Mouse (Mus musculus) lung, adult 2 months (tissue): Measurements from ENCODE around the gene Ccdc88b.

Experiments used
- CTCF ChIP-seq: fragments of 200-500 bp; IDR thresholded peaks from 2 replicates; pipeline ENCODE4 v1.5.1; 2011; ENCODE audit warnings: mild to moderate bottlenecking, low read length, control low read depth; ENCODE audit not compliant: insufficient read depth
- POLR2A ChIP-seq: fragments of 200-500 bp; IDR thresholded peaks from 2 replicates; pipeline ENCODE4 v1.6.1; 2011; ENCODE audit warnings: low read depth, mild to moderate bottlenecking, control low read depth, low read length, borderline replicate concordance; ENCODE audit errors: extremely low read depth

DNA sequence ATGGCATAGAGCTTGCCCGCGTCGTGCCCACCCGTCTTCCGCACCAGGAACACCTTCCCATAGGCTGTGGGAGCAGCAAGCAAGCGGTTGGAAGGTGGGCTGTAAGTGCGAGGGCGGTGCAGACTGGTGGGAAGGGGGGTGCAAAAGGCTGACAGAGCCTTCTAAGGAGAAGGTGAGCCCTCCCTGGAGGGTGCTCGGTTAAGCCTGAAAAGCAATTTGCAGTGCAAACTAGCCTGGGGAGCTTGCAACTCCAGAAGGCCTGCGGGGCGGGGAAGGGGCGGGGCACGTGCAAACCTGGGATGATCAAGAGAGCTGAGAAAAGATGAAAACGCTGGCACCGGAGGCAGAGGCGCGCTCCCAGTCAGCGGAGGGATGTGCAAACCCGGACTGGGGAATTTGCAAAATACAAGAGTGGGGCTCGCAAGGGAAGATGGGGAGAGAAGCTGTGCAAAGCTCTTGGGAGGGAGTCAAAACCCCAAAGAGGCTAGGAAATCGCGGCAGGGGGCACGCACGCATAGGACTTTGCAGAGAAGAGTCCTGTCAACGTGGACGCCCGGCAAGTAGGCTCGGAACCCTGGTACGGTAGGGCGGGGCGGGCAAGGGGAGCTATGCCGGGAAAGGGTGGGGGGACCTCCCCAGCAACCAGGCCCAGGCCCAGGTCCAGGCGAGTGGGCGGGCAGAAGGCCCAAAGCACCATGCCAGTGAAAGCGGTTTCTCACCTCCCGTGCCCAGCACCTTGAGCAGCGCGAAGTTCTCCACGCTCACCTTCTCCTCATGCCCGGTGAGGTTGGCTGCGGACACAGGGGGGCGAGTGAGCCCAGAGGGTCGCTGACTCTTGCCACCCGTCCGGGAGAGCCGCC, 18.2 kb downstream of the Ccdc88b start:
- no peak for TF ChIP-seq CTCF
- 0 out of 2 replicates have a peak, but pooled peaks have one; percentile 7 for TF ChIP-seq POLR2A
